Mouse (Mus musculus) layer of hippocampus, postnatal 36 days (tissue): ENCODE results near the gene Thada. TPM values are rescaled to one million over a fixed set of nuclear protein-coding genes. Genes with fewer than 3 reads are reported as not detected.

Experiments used
- DNase-seq, 2 experiments: peaks; one replicate each; pipeline ENCODE4 v3.0.0; 2022
- total RNA-seq, 2 experiments: library from RNA; stranded (reverse); gene quantifications; 2 replicates each; pipeline ENCODE4 v1.2.3; 2021

The Thada gene
- total RNA-seq, 2 experiments from 2014 or later, result 14.7 to 17.3 TPM

DNA sequence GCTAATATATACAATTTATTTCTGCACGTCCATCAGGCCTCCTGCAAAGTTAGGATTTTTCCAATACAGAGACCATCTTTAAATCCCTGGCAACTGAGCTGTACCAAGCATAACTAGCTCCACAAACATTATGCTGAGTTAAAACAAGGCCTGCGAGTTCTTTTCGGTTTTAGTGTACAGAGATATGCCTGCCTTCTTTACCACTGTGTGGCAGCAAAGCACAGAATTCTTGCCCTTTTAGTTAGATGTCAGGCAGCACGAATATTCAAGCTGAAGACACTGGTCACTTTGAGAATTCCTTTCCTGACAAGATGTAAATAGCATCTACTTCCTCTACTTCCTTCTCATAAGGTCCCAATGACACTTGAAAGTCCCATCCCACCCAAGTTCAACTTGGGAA is 8.3 kb upstream of the Thada start:
- peak in 1 of 2 experiments; percentile 8 for DNase-seq

DNA sequence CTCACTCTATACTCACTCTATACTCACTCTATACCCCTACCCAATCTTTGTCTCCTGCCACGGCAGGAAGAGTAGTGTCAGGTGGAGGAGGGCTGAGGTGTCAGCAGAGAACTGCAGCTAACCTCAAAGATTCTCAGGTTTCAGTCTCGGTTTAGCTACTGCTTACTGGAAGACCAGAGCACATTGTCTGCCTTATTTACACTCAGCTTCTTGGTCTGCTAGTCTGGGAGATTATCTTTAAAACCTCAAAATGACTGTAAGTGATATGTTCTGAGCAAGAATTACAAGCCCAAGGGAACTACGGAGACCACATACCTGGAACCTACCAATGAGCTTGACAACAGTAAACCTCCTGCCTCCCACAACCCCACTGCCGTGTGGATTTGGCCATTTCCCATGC is 31.0 kb downstream of the Thada start:
- no peak for DNase-seq

DNA sequence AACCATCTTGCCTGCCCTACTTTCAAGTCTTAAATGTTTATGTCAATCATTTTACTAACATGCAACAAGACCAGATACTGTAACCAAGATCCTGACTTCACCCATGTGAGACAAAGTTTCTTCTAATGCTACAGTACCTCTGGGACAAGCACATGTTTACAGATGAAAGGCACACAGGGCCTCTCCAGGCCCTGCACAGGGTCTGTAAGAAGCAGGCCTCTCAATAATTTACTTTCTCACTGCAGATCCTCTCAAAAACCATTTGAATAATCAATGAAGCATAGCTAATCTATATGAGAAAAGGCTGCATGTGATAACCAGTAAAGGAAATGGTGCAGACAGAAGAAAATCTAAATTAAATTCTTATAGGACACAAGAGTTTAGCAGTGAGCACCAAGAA is 31.8 kb downstream of the Thada start:
- no peak for DNase-seq

DNA sequence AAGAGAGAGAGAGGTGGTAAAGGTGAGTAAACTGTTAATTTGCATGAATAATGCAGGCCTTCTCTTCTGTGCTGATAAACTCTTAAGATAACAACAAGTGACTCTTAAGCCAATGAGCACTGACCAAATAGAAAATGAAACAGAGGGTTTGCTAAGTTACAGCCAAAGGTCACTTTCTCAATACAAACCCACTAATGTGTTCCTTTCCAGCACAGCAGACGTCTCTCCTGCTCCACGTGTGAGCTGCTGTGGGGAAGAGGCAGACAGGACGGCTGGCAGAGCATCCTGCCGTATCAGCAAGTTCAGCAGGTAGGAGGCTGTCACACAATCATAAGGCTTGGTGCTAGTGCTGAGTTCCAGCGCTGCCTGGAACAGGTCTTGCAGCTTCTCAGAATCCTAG is 34.0 kb downstream of the Thada start:
- DNase-seq, result no peak

DNA sequence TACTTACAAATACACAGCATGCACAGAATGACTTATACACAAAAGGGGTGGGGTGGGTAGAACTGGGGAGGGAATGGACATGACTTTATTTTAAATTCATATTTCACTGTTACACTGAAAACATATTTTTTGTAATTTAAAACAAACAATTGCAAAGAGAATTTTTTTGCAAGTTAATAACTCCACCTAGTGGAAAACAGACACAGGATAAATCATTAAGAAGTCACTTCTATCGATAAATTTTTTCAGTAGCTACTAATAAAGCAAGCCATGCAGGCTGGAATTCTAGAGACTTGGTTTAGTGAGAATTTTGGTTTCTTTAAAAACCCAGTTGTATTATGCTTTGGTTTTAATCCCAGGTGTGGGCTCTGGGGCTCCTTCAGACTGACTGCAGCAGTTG is 41.7 kb downstream of the Thada start:
- no peak for DNase-seq

DNA sequence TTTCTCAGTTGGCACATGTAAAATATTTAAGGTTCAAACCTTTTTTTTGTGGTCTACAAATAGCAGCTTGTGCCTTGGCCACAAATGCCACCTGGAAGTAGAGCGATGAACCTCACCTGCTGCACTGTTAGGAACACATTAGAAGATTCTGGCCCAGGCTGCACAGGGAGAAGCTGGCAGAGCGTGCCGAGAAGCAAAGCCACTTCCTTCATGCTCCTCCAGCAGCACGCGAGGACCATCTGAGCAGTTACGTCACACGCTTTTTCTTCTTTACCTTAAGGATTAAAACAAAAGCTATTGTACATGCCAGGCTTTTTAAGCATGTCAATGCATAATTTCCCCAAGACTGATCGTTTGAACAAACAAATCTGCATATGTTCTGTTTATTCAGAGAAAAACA is 43.1 kb downstream of the Thada start:
- no peak for DNase-seq

DNA sequence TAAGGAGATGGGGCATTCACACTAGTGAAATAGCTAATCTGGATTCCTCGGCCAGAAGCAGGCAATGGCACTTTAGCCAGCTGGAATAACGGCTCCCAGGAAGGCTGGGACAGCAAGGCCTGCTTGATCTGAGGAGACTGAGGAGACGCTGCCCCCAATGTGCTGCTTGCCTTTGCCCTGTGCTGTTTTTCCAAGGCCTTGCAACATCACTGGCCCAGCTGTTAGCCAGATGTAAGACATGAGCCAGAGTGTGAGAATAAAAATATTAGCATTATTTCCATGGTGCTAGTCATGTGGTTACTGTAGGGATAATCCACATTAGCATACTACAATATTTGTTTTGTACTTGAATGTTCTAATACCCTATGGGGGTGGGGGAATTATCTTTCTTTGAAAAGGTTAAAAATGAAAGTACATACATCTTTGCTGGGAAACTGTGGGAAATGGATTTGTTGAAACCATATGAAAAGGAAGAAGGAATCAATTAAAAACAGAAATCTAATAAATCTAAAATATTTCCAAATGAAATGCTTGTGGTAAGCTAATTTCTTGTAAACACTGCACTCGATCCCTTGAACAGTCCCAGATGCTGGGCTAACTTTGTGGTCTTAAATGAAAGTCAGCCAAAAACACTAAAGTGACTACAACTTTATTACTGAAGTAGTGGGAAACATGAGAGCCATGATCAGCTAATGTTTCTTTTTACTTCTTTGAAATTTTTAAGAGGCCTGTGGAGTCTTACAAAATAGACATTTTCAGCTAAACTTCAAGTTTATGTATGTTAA is 43.8 kb downstream of the Thada start:
- no peak for DNase-seq

DNA sequence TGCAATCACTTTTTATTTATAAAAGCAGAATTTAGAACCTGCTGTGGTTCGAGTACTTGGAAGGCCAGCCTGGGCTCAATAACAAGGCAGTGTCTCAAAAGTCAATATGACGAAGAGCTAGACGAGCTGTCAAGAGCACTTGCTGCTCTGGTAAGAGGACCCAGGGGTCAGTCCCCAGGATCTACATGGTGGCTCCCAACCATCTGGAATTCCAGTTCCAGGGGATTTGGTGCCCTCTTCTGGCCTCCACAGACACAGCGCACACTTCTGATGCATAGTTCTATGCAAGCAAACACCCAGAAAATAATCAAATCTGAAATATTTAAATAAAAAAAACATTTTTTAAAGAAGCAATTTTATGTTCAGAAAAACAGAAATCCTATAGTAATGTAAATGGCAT is 45.0 kb downstream of the Thada start:
- DNase-seq, result no peak

DNA sequence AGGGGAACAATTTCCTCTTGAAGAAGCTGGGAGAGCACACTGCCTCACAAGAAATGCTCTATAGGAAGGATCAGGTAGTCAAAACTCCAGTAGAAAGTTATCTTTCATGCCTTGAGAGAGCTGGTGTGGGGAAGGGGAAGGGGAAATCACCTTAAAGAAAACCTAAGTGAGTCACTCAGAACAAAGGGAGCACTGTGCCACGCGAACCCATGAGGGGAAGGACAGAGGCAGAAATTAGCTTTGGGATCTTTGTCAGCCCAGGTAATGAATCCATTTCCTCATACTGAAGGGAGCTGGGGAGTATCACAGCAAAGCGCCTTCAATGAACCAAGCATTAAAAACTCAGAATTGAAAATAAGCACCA is 45.7 kb downstream of the Thada start:
- DNase-seq, result no peak

DNA sequence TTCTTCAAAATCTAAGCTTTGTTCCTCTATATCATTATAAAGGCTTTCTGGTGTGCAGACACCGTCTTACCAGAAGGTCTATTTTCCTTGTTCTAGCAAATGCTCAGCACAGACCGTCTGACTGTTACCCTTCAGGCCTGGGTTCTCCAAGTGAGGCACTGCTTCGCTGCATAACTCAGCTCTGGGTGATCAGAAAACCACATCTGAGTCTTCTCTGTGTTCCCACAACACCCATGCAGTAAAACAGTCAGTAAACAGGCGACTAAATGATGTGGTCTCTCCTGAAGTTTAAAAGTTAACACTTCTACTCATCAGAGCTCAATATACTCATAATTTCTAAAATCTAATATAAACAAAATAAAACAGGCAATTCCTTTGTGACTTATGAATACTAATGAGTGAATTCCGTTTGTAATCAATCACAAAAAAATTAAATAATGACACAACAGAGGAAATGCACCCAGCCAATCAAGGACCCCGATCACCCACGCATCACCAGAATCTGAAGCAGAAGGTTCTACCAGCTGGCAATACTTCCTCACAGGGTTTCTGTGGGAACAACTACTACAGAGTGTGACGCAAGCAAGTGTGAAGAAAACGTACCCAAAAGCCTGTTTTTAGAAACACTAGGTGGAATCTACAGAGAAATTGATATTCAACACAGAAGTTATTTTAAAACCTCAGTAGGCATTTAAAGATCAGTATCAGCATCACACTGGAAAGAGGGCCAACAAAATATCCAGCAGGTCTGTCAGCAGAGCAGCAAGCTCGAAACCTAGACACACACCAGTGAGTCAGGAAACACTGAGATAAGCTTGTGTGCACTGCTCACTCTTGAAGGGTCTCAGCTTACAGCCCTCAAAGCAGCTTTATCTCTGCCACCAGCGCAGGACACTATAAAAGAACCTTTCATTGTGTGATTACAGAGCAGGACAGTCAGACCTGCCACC is 46.4 kb downstream of the Thada start:
- peak; percentile 70 to 76 for DNase-seq

DNA sequence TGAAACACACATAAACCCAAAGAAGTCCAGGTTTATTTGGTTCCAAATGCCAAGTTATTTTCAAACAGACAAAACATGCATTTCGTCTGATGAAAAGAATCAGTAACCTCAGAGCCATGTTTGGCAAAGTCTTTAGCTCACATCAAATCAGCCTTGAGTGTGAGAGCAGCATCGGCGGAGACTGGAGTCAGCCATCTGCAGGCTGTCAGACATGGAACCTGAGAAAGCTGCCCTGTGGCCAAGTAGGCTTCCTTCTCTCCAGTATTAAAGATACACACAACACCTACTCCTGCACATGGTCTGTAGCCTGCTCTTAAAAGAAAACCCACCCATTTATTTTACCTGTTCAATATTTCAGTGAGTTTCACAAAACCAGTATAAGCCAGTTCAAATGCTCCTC is 50.1 kb downstream of the Thada start:
- no peak for DNase-seq

DNA sequence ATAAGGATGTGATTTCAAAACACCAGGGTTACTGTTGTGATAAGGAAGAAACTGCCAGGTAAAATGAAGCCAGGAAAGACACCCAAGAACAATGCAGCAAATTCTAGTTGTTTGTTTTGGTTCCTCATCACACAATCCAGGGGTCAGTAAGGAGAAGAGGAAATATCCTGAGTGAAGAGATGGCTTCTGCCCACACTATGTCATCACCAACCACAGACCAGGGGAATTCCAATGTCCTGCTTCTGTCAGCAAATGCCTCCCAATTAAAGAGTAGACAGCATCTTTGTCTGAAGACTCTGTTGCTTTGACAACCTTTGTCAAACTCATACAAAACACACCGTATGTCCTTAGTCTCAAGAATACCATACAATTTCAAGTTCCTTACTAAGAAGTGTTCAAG is 57.3 kb downstream of the Thada start:
- DNase-seq, result no peak

DNA sequence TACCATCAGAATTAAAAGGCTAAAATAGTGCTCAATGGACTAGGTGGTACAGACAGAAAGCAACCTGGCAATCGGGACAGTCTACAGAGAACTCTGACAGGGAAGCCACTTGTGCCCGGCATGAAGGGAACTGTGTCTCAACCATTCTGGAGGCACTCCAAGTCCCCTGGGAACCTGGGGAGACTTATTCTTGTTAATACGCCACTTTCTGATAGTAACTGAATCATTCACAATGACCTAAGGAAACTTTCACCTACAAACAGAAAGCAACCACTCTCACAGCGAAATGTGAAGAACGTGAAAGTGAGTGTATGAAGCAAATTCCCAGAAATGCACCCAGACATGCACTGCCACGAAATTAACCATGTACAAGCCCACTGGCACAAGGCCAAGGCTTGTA is 60.4 kb downstream of the Thada start:
- no peak for DNase-seq

DNA sequence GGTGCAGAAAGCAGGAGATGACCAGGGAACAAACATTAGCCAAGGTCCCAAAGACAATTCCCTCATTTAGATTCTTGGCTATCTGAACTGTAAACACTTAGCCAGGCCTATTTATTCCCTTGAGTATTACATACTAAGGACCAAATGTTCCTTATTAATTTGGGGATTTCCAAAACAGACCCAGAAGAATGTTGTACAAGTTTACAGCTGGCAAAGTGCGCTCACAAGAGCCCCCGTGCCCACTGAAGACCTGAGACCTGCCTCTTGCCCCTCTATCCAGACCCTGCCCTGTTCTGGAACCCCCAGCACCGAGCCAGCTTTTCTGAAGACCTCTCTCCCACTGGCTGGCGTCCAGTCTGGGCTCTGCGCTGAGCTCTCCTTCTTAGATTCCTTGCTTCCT is 64.2 kb downstream of the Thada start:
- no peak for DNase-seq

DNA sequence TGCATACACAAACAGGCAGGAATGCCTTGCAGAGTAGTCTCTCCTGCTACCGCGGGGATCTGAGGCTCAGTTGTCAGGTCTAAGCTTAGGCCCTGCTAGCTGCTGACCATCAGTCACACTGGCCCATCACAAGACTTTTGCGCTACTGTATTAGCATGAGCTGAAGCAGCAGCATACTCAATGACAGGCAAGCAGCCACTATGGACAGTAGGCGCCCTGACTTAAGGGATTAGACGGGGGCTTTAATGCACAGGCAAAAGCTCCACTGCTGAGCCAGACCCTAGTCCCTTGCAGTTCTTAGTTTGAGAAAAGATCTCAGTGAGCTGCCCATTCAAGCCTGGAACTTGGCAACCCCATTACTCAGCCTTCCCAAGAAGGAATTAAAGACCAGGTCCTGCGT is 66.6 kb downstream of the Thada start:
- no peak for DNase-seq

DNA sequence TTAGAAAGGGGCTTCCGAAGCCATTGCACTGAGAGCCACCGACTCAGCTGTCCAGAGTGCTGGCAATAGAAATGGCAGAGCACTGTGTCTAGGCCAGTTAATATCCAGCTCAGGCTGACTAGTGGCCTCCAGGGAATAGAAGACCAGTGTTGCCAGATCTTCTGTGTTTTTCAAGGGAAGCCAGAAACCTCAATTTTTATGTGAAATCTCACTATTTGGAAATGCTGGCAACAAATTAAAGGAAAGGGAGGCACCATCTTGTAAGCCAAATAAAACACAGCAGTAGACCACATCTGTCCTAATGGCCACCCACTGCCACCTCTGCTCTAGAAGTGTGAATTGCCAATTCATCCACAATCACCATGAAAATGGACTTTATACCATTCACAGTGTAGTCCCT is 76.0 kb downstream of the Thada start:
- DNase-seq, result no peak

DNA sequence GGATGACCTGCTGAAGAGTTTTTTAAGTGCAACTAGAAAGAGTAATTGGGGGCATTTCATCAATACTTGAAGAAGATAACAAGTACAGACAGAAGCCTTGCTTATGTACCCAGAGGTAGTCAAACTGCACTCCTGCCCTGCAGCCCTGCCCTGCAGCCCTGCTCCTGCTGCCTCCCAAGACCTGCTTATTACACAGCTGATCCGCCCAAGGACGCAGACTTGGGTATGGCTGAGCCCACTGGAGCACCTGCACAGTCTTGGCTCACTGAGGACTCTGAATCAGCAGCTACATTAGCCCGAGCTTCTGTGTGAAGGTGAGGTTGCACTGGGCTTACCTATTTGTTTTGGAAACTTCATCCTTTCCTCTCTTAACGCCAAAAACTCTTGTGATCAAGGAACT is 79.8 kb downstream of the Thada start:
- DNase-seq, result no peak

DNA sequence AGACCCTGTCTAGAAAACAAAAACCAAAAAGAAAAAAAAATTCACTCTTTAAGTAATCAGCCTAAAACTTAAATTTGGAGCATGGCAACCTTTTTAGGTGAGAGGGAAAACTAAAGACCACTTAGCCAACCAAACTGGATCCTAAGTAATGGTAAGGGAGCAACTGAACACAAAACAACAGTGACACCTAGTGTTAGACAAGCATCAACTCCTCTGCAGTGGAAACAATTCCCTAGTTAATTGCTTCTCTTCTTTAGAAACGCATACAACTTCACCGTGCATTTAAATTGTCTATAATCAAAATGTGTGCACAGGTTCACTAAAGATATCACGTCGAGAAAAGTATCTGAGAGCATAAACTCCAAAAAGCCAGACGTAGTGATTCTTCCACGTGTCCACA is 80.3 kb downstream of the Thada start:
- no peak for DNase-seq

DNA sequence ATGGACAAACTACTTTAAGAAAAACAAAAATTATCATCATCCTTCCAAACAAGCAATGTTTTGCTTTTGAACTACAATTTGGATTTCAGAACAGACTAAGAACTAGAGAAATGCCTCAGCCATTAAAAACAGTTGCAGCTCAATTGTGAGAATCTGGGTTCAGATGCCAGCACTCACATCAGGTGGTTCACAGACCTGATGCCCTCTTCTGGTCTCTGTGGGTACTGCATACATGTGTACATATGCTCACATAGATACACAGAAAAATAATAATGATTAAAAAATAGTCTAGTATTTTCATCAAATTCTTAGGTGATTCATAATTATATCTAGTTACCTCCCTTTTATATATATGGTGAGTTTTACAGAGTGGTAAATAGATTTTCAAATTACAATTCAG is 81.3 kb downstream of the Thada start:
- DNase-seq, result no peak

DNA sequence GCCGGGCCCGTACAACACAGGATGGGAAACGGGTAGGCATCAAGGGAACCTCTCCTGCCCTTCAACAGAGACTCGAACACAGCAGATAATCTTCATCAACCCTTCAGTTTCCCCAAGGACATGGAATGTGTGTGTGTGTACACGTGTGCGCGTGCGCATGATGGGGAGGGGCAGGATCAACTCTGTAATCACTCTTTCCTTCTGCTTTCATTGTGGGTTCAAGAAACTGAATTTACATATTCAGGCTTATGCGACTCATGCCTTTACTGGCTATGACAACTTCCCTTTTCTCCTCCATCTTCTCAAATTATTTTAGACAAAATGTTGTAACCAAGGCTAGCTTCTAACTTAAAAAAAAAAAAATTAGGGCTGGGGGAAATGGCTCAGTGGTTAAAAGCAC is 85.7 kb downstream of the Thada start:
- no peak for DNase-seq

DNA sequence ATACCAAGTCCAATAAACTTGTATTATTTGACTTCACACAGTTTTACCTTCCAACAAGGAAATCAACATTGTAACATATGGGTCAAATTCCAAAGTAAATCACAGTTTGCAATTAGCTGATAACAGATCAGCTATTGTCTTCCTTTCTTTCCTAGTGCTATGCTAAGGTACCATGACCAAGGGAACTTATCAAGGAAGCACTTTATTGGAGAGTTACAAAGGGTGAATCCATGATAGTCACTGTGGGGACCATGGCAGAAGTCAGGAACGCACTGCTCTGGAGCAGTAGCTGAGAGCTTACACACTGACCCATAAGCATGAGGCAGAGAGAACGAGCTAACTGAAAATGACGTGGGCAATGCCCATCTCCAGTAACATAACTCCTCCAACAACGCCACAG is 89.1 kb downstream of the Thada start:
- no peak for DNase-seq

DNA sequence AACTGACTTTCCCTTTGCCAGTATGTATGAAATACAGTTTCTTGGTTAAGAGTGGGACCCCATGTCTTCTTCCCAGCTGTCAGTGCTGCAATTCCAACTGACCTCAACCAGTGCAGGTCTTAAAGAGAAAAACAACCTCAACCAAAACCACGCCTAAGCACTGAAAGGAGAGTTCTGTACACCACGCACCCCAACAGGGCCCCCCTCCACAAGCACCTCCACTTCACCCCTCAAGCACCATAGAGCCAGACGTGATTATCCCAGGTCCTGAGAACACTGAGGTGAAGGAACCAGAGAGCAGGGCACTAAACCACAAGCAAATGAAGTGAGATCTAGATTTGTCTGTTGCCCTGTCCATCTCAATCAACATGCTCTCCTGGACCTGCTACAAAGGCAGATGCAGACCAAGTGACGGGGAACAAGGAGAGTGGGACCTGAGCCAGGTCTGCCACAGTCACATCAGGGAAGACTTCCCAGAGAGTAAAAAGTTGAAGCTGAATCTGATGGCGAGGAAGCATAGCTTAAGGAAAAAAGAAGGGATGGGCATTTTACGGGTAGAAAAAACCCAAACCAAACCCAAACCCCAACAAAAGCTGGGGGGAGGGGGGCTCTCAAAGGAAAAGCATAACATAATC is 93.5 kb downstream of the Thada start:
- no peak for DNase-seq

DNA sequence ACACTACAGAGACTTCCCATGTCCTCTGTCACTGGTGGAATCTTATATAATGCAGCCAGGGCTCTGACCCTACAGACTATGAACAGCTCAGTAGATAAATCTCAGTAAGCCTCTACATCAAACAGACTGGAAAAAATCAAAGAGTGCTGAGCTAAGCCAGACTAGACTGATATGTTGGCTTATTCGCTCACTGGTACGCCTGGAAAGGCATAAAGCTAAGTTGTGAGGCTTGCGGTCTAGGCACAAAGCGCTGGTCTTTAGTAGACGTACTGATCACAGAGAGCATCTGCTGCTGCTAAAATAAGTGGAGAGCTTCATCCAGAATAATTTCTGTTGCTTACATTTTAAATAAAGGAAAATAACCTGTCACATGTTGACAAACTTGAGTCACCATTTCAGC is 95.6 kb downstream of the Thada start:
- DNase-seq, result no peak

DNA sequence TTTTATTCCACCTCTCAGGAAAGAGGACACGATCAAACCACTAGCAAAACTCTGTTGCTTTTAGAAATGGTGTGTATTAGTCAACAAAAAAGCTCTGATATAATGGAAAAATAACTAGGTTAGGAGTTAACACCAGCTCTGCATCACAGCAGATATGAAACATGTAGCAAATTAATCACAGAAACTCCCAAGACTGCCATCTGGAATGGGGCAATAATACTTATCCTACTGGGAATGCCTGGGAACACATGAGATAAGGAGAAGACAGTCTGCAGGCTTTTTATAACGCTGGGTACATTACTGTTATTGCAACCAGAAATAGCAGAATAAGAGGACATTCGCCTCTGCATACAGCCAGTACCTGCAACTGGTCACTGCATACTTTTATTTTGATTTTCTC is 96.2 kb downstream of the Thada start:
- DNase-seq, result no peak
